Mouse (Mus musculus) embryonic facial prominence, embryonic 14.5 days (tissue): ENCODE measurements around the gene 1500009C09Rik. TPM values are rescaled to one million over a fixed set of nuclear protein-coding genes. Genes with fewer than 3 reads are reported as not detected.

Source experiments
- ATAC-seq: fragments of 200-750 bp; cut with Nextera tagmentation; 2 replicates; pipeline ENCODE4 v1.8.0; 2017; ENCODE audit warnings: low read depth, moderate number of reproducible peaks, moderate TSS enrichment
- DNase-seq: peaks from one replicate; pipeline ENCODE4 v3.0.0-alpha.2; 2015; ENCODE audit warnings: low spot score
- H3K27ac ChIP-seq: fragments of 300-500 bp; sonication (generic); replicated peaks from 2 replicates; pipeline ENCODE4 v1.5.1; 2014; ENCODE audit warnings: low read depth, mild to moderate bottlenecking, low read length, moderate library complexity
- H3K27me3 ChIP-seq: fragments of 300-500 bp; sonication (generic); replicated peaks from 2 replicates; pipeline ENCODE4 v1.6.1; 2014; ENCODE audit warnings: low read length; ENCODE audit not compliant: control insufficient read depth, insufficient read depth
- H3K36me3 ChIP-seq: fragments of 300-500 bp; sonication (generic); 2 replicates; pipeline ENCODE4 v1.6.1; 2014; ENCODE audit warnings: low read length, mixed read lengths; ENCODE audit not compliant: control insufficient read depth, insufficient read depth
- H3K4me1 ChIP-seq: fragments of 300-500 bp; sonication (generic); 2 replicates; pipeline ENCODE4 v1.6.1; 2014; ENCODE audit warnings: antibody characterized with exemption, low read length; ENCODE audit not compliant: control insufficient read depth, insufficient read depth
- H3K4me2 ChIP-seq: fragments of 300-500 bp; sonication (generic); 2 replicates; pipeline ENCODE4 v1.6.1; 2014; ENCODE audit warnings: low read depth, mild to moderate bottlenecking, low read length, moderate library complexity, mixed read lengths
- H3K4me3 ChIP-seq: fragments of 300-500 bp; sonication (generic); 2 replicates; pipeline ENCODE4 v1.5.1; 2014; ENCODE audit warnings: low read depth, mild to moderate bottlenecking, low read length
- H3K9ac ChIP-seq: fragments of 300-500 bp; sonication (generic); 2 replicates; pipeline ENCODE4 v1.6.1; 2014; ENCODE audit warnings: low read depth, mild to moderate bottlenecking, low read length, moderate library complexity, mixed read lengths
- H3K9me3 ChIP-seq: fragments of 300-500 bp; sonication (generic); 2 replicates; pipeline ENCODE4 v1.6.1; 2016; ENCODE audit warnings: low read length; ENCODE audit not compliant: control insufficient read depth
- WGBS: fragments of 180-500 bp; shearing (Covaris S2); extraction: QIAGEN DNeasy Blood & Tissue Kit; methylation state at CpG from one replicate; pipeline ENCODE4 v1.1.7; 2014; 5-methylcytosine and 5-hydroxymethylcytosine counted together
- polyA plus RNA-seq: library from polyadenylated mRNA; unstranded; fragments of >200 nt; fragmentation: Nextera tagmentation; extraction: Ambion mirVana; gene quantifications from 2 replicates; pipeline ENCODE4 v1.2.1, GENCODE M21; 2014

Gene 1500009C09Rik
- polyA plus RNA-seq, 1 experiment from 2014 or later, result 0.25 TPM

DNA sequence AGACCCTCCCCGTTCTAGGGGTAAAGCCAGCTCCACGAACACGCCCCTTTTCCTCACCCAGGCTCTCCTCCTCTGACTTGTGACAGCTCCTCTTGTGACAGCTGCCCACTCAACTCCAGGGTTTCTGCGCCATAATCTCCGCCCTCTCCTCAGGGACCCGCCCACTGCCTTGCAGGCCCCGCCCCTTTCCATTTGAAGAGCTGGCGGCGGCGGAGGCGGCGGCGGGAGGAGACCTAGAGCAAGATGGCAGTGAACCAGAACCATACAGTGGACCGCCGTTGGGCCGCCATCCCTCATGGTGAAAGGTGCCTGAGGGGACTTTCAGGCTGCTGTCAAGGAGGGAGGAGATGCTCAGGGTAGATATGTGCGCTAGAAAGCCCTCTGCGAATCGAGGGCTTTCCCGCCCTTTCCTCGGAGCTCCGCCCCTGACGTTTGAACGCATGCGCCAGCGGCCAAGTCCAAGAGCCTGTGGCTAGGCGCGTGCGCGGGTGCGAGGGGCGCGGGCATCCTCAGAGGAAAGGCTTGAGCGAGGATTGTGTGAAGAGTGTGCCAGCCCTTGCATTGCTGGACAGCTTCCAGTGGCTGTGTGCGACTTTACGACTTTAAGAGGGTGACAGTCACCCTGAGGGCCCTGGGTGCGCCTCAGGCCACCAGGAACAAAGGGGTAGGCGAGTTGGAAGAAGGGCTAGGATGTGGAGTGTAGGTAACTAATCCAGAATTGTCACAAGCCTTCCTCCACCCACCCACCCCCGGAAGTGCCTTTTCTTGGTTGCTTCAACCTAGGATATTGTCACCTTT, 46.8 kb downstream of the 1500009C09Rik start, which contains the start of gene Wbp2nl:
Gene Wbp2nl, plus strand, starts transcription at position 191 of the 798 bp plus-strand sequence.
- H3K9ac ChIP-seq, result no peak within 1 kb of the TSS
- DNase-seq, result no peak
- 58% methylated on average over 39 of the region's 39 CpGs for WGBS
- no peak within 1 kb of the TSS for H3K27ac ChIP-seq
- H3K27me3 ChIP-seq, result no peaks in the 10 kb centered on the region
- no peak within 1 kb of the TSS for H3K4me2 ChIP-seq
- ATAC-seq, result 0 out of 2 replicates have a peak, but pooled peaks have one; percentile 33
- no peak within 1 kb of the TSS for H3K4me3 ChIP-seq
- H3K9me3 ChIP-seq, result no peaks in the 10 kb centered on the region
- H3K4me1 ChIP-seq, result no peaks in the 10 kb centered on the region
- no peaks in the 10 kb centered on the region for H3K36me3 ChIP-seq

DNA sequence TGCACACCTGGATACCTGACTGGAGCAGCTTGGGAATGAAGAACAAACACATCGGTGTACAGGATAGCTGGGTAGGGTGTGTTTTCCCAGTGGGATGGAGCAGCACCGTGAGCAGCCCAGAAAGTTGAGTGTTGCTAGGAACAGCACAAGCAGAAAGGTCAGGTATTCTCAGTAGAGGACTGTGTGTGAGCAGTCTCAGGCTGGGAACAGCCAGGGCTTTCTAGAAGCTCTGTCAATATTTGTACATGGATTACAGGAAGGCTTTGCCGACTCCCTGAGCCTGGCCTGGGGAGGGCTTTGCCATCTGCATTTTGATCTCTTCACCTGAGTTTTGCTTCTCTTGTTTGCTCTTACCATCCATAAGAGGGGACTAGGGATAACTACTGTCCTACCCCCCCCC, 54.9 kb downstream of the 1500009C09Rik start:
- 72% methylated on average over 3 of the region's 3 CpGs for WGBS
- Histone ChIP-seq H3K9me3 (no peaks in the 10 kb centered on the region), H3K9ac (no peak overlapping the region), H3K4me1 (no peaks in the 10 kb centered on the region), H3K27me3 (no peaks in the 10 kb centered on the region), H3K4me3 (no peak overlapping the region), H3K36me3 (no peaks in the 10 kb centered on the region), H3K4me2 (no peak overlapping the region), H3K27ac (no peak overlapping the region)
- no peak for DNase-seq
- ATAC-seq, result no peak

DNA sequence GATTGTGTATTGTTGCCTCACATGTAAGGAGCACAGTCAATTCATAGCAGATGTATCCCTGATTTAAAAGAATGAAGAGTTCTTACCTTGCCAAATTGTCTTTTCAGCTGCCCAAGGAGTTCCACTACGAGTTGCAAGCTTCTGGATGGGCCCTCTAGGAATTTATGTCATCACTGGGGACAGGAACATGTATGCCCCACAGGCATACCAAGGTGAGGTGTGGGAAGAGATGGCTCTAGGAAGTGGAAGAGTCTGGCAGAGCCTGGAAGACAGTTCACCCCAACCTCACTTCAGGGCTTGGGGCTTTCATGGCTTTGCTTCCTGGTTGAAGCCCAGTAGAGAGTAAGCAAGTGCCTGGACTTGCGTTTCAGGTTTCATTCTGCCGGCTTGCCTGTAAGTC, 56.2 kb downstream of the 1500009C09Rik start:
- Histone ChIP-seq H3K9ac (no peak overlapping the region), H3K4me1 (no peaks in the 10 kb centered on the region), H3K4me2 (no peak overlapping the region), H3K27me3 (no peaks in the 10 kb centered on the region), H3K36me3 (no peaks in the 10 kb centered on the region), H3K4me3 (no peak overlapping the region), H3K9me3 (no peaks in the 10 kb centered on the region), H3K27ac (no peak overlapping the region)
- DNase-seq (no peak), ATAC-seq (no peak)
- WGBS, result 61% methylated on average over 3 of the region's 3 CpGs

Other genes with a start within 250 kb of the 1500009C09Rik start
- 27.2 and 27.7 TPM in 2 replicates for gene Desi1, start 218.5 kb upstream of the 1500009C09Rik start, polyA plus RNA-seq
- 262 and 292 TPM in 2 replicates for gene Snu13, start 204.8 kb upstream of the 1500009C09Rik start, polyA plus RNA-seq
- gene 4930407I10Rik, start 193.2 kb upstream of the 1500009C09Rik start, polyA plus RNA-seq, result not detected in 2 replicates
- gene Mei1, start 182.4 kb upstream of the 1500009C09Rik start, polyA plus RNA-seq, result 0.14 TPM in 1 of 2 replicates, not detected in the other
- 29.6 and 30.2 TPM in 2 replicates for gene Ccdc134, start 124.5 kb upstream of the 1500009C09Rik start, polyA plus RNA-seq
- gene Srebf2, start 105.2 kb upstream of the 1500009C09Rik start, polyA plus RNA-seq, result 99.2 and 123 TPM in 2 replicates
- 0.93 and 1.4 TPM in 2 replicates for gene Shisa8, start 39.6 kb upstream of the 1500009C09Rik start, polyA plus RNA-seq
- gene Tnfrsf13c, start 28.0 kb upstream of the 1500009C09Rik start, polyA plus RNA-seq, result 0.17 and 0.40 TPM in 2 replicates
- gene Cenpm, start 7.6 kb upstream of the 1500009C09Rik start, polyA plus RNA-seq, result 51.7 and 63.5 TPM in 2 replicates
- 13.7 and 16.7 TPM in 2 replicates for gene Sept3, start 22.5 kb downstream of the 1500009C09Rik start, polyA plus RNA-seq
- gene Wbp2nl, start 46.6 kb downstream of the 1500009C09Rik start, polyA plus RNA-seq, result 0.20 TPM in 1 of 2 replicates, not detected in the other
- gene Naga, start 86.5 kb downstream of the 1500009C09Rik start, polyA plus RNA-seq, result 55.7 and 65.8 TPM in 2 replicates
- 12.9 and 15.3 TPM in 2 replicates for gene Pheta2, start 86.5 kb downstream of the 1500009C09Rik start, polyA plus RNA-seq
- 242 and 262 TPM in 2 replicates for gene Smdt1, start 86.6 kb downstream of the 1500009C09Rik start, polyA plus RNA-seq
- 325 and 390 TPM in 2 replicates for gene Ndufa6, start 101.9 kb downstream of the 1500009C09Rik start, polyA plus RNA-seq
- gene Cyp2d22, start 127.9 kb downstream of the 1500009C09Rik start, polyA plus RNA-seq, result 5.4 and 5.6 TPM in 2 replicates
- gene Cyp2d11, start 141.6 kb downstream of the 1500009C09Rik start, polyA plus RNA-seq, result not detected in 2 replicates
- not detected in 2 replicates for gene Cyp2d10, start 154.8 kb downstream of the 1500009C09Rik start, polyA plus RNA-seq
- gene Cyp2d9, start 181.0 kb downstream of the 1500009C09Rik start, polyA plus RNA-seq, result not detected in 2 replicates